Mouse (Mus musculus) naive thymus-derived CD4-positive, alpha-beta T cell, adult 2 months (primary cell): Measurements from ENCODE around the gene Pigc.

ENCODE experiments used
- DNase-seq: peaks from one replicate; pipeline ENCODE4 v3.0.0-alpha.2; 2011; ENCODE audit warnings: low read depth

The Pigc gene

GRCm38 (mm10) chr1:161976255-161977182, 7.5 kb downstream of the Pigc start:
- DNase-seq: peak; percentile 92

- no peak for DNase-seq
These were observed 8.3 kb downstream of the Pigc start for GRCm38 (mm10) chr1:161977331-161977730.

GRCm38 (mm10) chr1:161978173-161978700, 9.3 kb downstream of the Pigc start:
- DNase-seq: no peak

- DNase-seq: no peak
These were observed 10.6 kb downstream of the Pigc start, which contains the start of gene 4930558K02Rik for GRCm38 (mm10) chr1:161979536-161979935. TSS of gene 4930558K02Rik (minus strand) at chr1:161979636.

GRCm38 (mm10) chr1:161980046-161980445, 11.1 kb downstream of the Pigc start:
- DNase-seq: no peak

GRCm38 (mm10) chr1:161980626-161981298, 11.8 kb downstream of the Pigc start:
- no peak for DNase-seq

- DNase-seq: no peak
These were observed 14.5 kb downstream of the Pigc start for GRCm38 (mm10) chr1:161983451-161983850.

- DNase-seq: no peak
These were observed 15.1 kb downstream of the Pigc start for GRCm38 (mm10) chr1:161983979-161984566.

- no peak for DNase-seq
These were observed 21.9 kb downstream of the Pigc start for GRCm38 (mm10) chr1:161990684-161991578.

- no peak for DNase-seq
These were observed 22.9 kb downstream of the Pigc start for GRCm38 (mm10) chr1:161991846-161992245.

- DNase-seq: no peak
These were observed 23.4 kb downstream of the Pigc start for GRCm38 (mm10) chr1:161992389-161992788.

GRCm38 (mm10) chr1:161998781-161999180, 29.8 kb downstream of the Pigc start:
- no peak for DNase-seq

- DNase-seq: no peak
These were observed 30.4 kb downstream of the Pigc start for GRCm38 (mm10) chr1:161999338-161999737.

- DNase-seq: peak; percentile 84
These were observed 30.9 kb downstream of the Pigc start for GRCm38 (mm10) chr1:161999882-162000371.

- DNase-seq: no peak
These were observed 32.3 kb downstream of the Pigc start for GRCm38 (mm10) chr1:162001328-162001727.

GRCm38 (mm10) chr1:162003729-162004517, 34.9 kb downstream of the Pigc start:
- DNase-seq: no peak

- no peak for DNase-seq
These were observed 35.5 kb downstream of the Pigc start for GRCm38 (mm10) chr1:162004518-162004780.

- DNase-seq: peak; percentile 24
These were observed 36.1 kb downstream of the Pigc start for GRCm38 (mm10) chr1:162004821-162005770.

GRCm38 (mm10) chr1:162006109-162006508, 37.1 kb downstream of the Pigc start:
- DNase-seq: no peak
